Mouse (Mus musculus): ENCODE data around the gene Gm14326. TPM values are rescaled to one million over a fixed set of nuclear protein-coding genes. Genes with fewer than 3 reads are reported as not detected.
"Not testable (repeated sequence)": the region's sequence is repeated elsewhere in the genome, so short reads cannot be mapped to it uniquely, and the experiment has no call there.

The Gm14326 gene
- 17.7 and 18.0 TPM in 2 replicates for polyA plus RNA-seq (2015; fragmentation: Nextera tagmentation; extraction: Ambion mirVana)

- not testable (repeated sequence) for H3K27me3 ChIP-seq (ENCODE audit: insufficient read depth, low read length); H3K9me3 ChIP-seq (ENCODE audit: low read length); H3K36me3 ChIP-seq (ENCODE audit: insufficient read depth, low read length); H3K4me1 ChIP-seq (ENCODE audit: insufficient read depth, low read length); H3K27ac ChIP-seq (ENCODE audit: low read length); ATAC-seq (ENCODE audit: low FRiP score, low TSS enrichment)
- 0% methylated on average over 4 of the region's 7 CpGs for WGBS
- H3K4me2 ChIP-seq (replicated peaks; ENCODE audit: low read depth, low read length): peak within 1 kb of the TSS; percentile 46
- peak within 1 kb of the TSS; percentile 50 for H3K4me3 ChIP-seq (ENCODE audit: low read length)
- H3K9ac ChIP-seq (replicated peaks; ENCODE audit: low read length): peak within 1 kb of the TSS; percentile 58; the same call in 1 of the 2 replicates
Measured at GRCm38 (mm10) chr2:177957145-177957544, at the start of gene Gm14326. Gm14326 (minus strand) TSS chr2:177957297.

GRCm38 (mm10) chr2:177974814-177975213 is 17.7 kb upstream of the Gm14326 start:
- WGBS: 71% methylated on average over 7 of the region's 7 CpGs
- H3K4me2 ChIP-seq (replicated peaks; ENCODE audit: low read depth, low read length); H3K4me3 ChIP-seq (ENCODE audit: low read length): not testable (repeated sequence)

GRCm38 (mm10) chr2:177956734-177957133 is 363 bp downstream of the Gm14326 start:
- ATAC-seq (ENCODE audit: low FRiP score, low TSS enrichment); H3K4me1 ChIP-seq (ENCODE audit: insufficient read depth, low read length); H3K36me3 ChIP-seq (ENCODE audit: insufficient read depth, low read length); H3K9me3 ChIP-seq (ENCODE audit: low read length); H3K27ac ChIP-seq (ENCODE audit: low read length); H3K27me3 ChIP-seq (ENCODE audit: insufficient read depth, low read length): not testable (repeated sequence)
- Histone ChIP-seq H3K4me2 (replicated peaks; ENCODE audit: low read depth, low read length) (peak overlapping the region; percentile 46), H3K9ac (replicated peaks; ENCODE audit: low read length) (peak overlapping the region; percentile 58; the same call in 1 of the 2 replicates), H3K4me3 (ENCODE audit: low read length) (peak overlapping the region; percentile 50)
- under 1% methylated on average over 16 of the region's 18 CpGs for WGBS

More at GRCm38 (mm10) chr2:177974814-177975213, 17.7 kb upstream of the Gm14326 start:
- not testable (repeated sequence) for H3K27ac ChIP-seq (ENCODE audit: low read length); ATAC-seq (ENCODE audit: low FRiP score, low TSS enrichment); H3K4me1 ChIP-seq (ENCODE audit: insufficient read depth, low read length); H3K9ac ChIP-seq (replicated peaks; ENCODE audit: low read length); H3K27me3 ChIP-seq (ENCODE audit: insufficient read depth, low read length); H3K9me3 ChIP-seq (ENCODE audit: low read length); H3K36me3 ChIP-seq (ENCODE audit: insufficient read depth, low read length)

GRCm38 (mm10) chr2:177925563-177926103 is 31.5 kb downstream of the Gm14326 start, which contains the start of gene Zfp972:
Zfp972 (minus strand) TSS chr2:177925613.
- not testable (repeated sequence) for H3K36me3 ChIP-seq (ENCODE audit: insufficient read depth, low read length); H3K4me2 ChIP-seq (replicated peaks; ENCODE audit: low read depth, low read length); H3K27me3 ChIP-seq (ENCODE audit: insufficient read depth, low read length); ATAC-seq (ENCODE audit: low FRiP score, low TSS enrichment); H3K4me3 ChIP-seq (ENCODE audit: low read length); H3K4me1 ChIP-seq (ENCODE audit: insufficient read depth, low read length); H3K27ac ChIP-seq (ENCODE audit: low read length); H3K9me3 ChIP-seq (ENCODE audit: low read length); H3K9ac ChIP-seq (replicated peaks; ENCODE audit: low read length)
- 60% methylated on average over 4 of the region's 5 CpGs for WGBS

GRCm38 (mm10) chr2:177903276-177903675 is 53.8 kb downstream of the Gm14326 start:
- not testable (repeated sequence) for H3K4me3 ChIP-seq (ENCODE audit: low read length); H3K9me3 ChIP-seq (ENCODE audit: low read length); H3K9ac ChIP-seq (replicated peaks; ENCODE audit: low read length); H3K4me1 ChIP-seq (ENCODE audit: insufficient read depth, low read length); H3K36me3 ChIP-seq (ENCODE audit: insufficient read depth, low read length); H3K27me3 ChIP-seq (ENCODE audit: insufficient read depth, low read length); H3K4me2 ChIP-seq (replicated peaks; ENCODE audit: low read depth, low read length); H3K27ac ChIP-seq (ENCODE audit: low read length); ATAC-seq (ENCODE audit: low FRiP score, low TSS enrichment)
- no CpG with 5 or more reads among the region's 12 CpGs for WGBS

GRCm38 (mm10) chr2:177898171-177898570 is 58.9 kb downstream of the Gm14326 start:
- ATAC-seq (ENCODE audit: low FRiP score, low TSS enrichment); H3K27me3 ChIP-seq (ENCODE audit: insufficient read depth, low read length); H3K4me1 ChIP-seq (ENCODE audit: insufficient read depth, low read length); H3K36me3 ChIP-seq (ENCODE audit: insufficient read depth, low read length); H3K9me3 ChIP-seq (ENCODE audit: low read length); H3K27ac ChIP-seq (ENCODE audit: low read length); H3K4me2 ChIP-seq (replicated peaks; ENCODE audit: low read depth, low read length); H3K9ac ChIP-seq (replicated peaks; ENCODE audit: low read length); H3K4me3 ChIP-seq (ENCODE audit: low read length): not testable (repeated sequence)
- 77% methylated on average over 2 of the region's 3 CpGs for WGBS

- not testable (repeated sequence) for H3K9ac ChIP-seq (replicated peaks; ENCODE audit: low read length); H3K27me3 ChIP-seq (ENCODE audit: insufficient read depth, low read length); H3K4me2 ChIP-seq (replicated peaks; ENCODE audit: low read depth, low read length); ATAC-seq (ENCODE audit: low FRiP score, low TSS enrichment); H3K9me3 ChIP-seq (ENCODE audit: low read length); H3K36me3 ChIP-seq (ENCODE audit: insufficient read depth, low read length); H3K4me1 ChIP-seq (ENCODE audit: insufficient read depth, low read length); H3K27ac ChIP-seq (ENCODE audit: low read length)
- WGBS: 49% methylated on average over 7 of the region's 13 CpGs
- H3K4me3 ChIP-seq (ENCODE audit: low read length): peak within 1 kb of the TSS; percentile 27
Measured at GRCm38 (mm10) chr2:177897046-177897578, 60.0 kb downstream of the Gm14326 start, which contains the start of gene Gm14327. Gm14327 (plus strand) TSS chr2:177897096.

GRCm38 (mm10) chr2:177887743-177888142 is 69.4 kb downstream of the Gm14326 start:
- not testable (repeated sequence) for H3K4me1 ChIP-seq (ENCODE audit: insufficient read depth, low read length); H3K9me3 ChIP-seq (ENCODE audit: low read length); H3K4me2 ChIP-seq (replicated peaks; ENCODE audit: low read depth, low read length); H3K27me3 ChIP-seq (ENCODE audit: insufficient read depth, low read length); ATAC-seq (ENCODE audit: low FRiP score, low TSS enrichment); H3K36me3 ChIP-seq (ENCODE audit: insufficient read depth, low read length); H3K9ac ChIP-seq (replicated peaks; ENCODE audit: low read length); H3K27ac ChIP-seq (ENCODE audit: low read length); H3K4me3 ChIP-seq (ENCODE audit: low read length)
- WGBS: 94% methylated on average over 13 of the region's 14 CpGs

Measured in kidney, embryonic 16.5 days (tissue).